Mouse (Mus musculus) gastrocnemius, adult 8-10 months (tissue): Measurements from ENCODE around the gene Tsx. TPM values are rescaled to one million over a fixed set of nuclear protein-coding genes. Genes with fewer than 3 reads are reported as not detected.

ENCODE experiments used
- total RNA-seq, 4 experiments: library from RNA; stranded (reverse); gene quantifications; 2 replicates each; pipeline ENCODE4 v1.2.4; 2022

Gene Tsx
- total RNA-seq, 4 experiments from 2014 or later: not detected

Other genes starting within 250 kb of the Tsx start
- gene Nap1l2, start 227.8 kb upstream of the Tsx start, total RNA-seq: not detected
- gene Cdx4, start 93.1 kb upstream of the Tsx start, total RNA-seq: not detected
- gene Chic1, start 58.0 kb upstream of the Tsx start, total RNA-seq: under 1 TPM; 0.18 to 0.29 (median 0.19) TPM
- gene Gm26992, start 7.5 kb downstream of the Tsx start, total RNA-seq: not detected
- not detected for gene Zcchc13, start 216.1 kb downstream of the Tsx start, total RNA-seq